Mouse (Mus musculus): ENCODE data around the gene Usp3.

DNA sequence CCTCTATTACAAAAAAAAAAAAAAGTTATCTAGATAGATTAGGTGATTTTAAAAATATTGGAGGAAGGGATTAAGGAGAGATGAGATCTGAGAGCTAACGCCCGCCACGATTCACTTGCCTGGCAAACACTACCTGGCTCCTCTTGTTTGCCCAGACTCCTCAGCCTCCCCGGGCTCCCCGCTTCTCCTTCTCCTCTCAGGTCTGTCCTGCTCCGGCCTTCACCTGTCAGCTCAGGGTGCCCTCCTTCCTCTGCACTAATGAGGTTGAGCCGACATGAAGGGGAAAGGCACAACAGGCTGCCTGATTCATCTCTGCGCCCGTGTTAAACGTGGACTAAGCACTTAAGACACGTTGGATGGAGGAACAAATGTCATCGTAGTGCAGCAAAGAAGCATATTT is 13.9 kb upstream of the Usp3 start:
- no peak for TF ChIP-seq CTCF (conservative IDR thresholded peaks at IDR 0.05; ENCODE audit: insufficient read depth, insufficient read length, low read depth, low read length)
- no peak for TF ChIP-seq POLR2A (IDR thresholded peaks at IDR 0.05; ENCODE audit: low read depth, low read length)

All from kidney, adult 2 months (tissue).